Mouse (Mus musculus) hindbrain, embryonic 16.5 days (tissue): ENCODE data around the gene Trak1. TPM values are rescaled to one million over a fixed set of nuclear protein-coding genes. Genes with fewer than 3 reads are reported as not detected.

Experiments
- ATAC-seq: fragments of 200-750 bp; cut with Nextera tagmentation; 2 replicates; pipeline ENCODE4 v1.8.0; 2017; ENCODE audit warnings: moderate TSS enrichment, moderate library complexity
- H3K27ac ChIP-seq: fragments of 300-500 bp; sonication (generic); 2 replicates; pipeline ENCODE4 v1.5.1; 2014; ENCODE audit warnings: low read depth, mild to moderate bottlenecking, control low read depth, low read length, moderate library complexity
- H3K27me3 ChIP-seq: fragments of 300-500 bp; sonication (generic); replicated peaks from 2 replicates; pipeline ENCODE4 v1.6.1; 2014; ENCODE audit warnings: low read length; ENCODE audit not compliant: control insufficient read depth, insufficient read depth
- H3K36me3 ChIP-seq: fragments of 300-500 bp; sonication (generic); 2 replicates; pipeline ENCODE4 v1.6.1; 2014; ENCODE audit warnings: mild to moderate bottlenecking, low read length, moderate library complexity, mixed read lengths; ENCODE audit not compliant: control insufficient read depth, insufficient read depth
- H3K4me1 ChIP-seq: fragments of 300-500 bp; sonication (generic); 2 replicates; pipeline ENCODE4 v1.6.1; 2014; ENCODE audit warnings: low read depth, low read length; ENCODE audit not compliant: control insufficient read depth, insufficient read depth
- H3K4me2 ChIP-seq: fragments of 300-500 bp; sonication (generic); 2 replicates; pipeline ENCODE4 v1.6.1; 2014; ENCODE audit warnings: mild to moderate bottlenecking, low read length, control low read depth, moderate library complexity
- H3K4me3 ChIP-seq: fragments of 300-500 bp; sonication (generic); 2 replicates; pipeline ENCODE4 v1.5.1; 2014; ENCODE audit warnings: mild to moderate bottlenecking, low read length, control low read depth, moderate library complexity
- H3K9ac ChIP-seq: fragments of 300-500 bp; sonication (generic); 2 replicates; pipeline ENCODE4 v1.6.1; 2014; ENCODE audit warnings: low read depth, mild to moderate bottlenecking, control low read depth, low read length, moderate library complexity
- H3K9me3 ChIP-seq: fragments of 300-500 bp; sonication (generic); 2 replicates; pipeline ENCODE4 v1.6.1; 2014; ENCODE audit warnings: mild to moderate bottlenecking, low read length, moderate library complexity; ENCODE audit not compliant: control insufficient read depth
- WGBS: fragments of 180-500 bp; shearing (Covaris S2); extraction: QIAGEN DNeasy Blood & Tissue Kit; methylation state at CpG from one replicate; pipeline ENCODE4 v1.1.7; 2014; 5-methylcytosine and 5-hydroxymethylcytosine counted together
- polyA plus RNA-seq: library from polyadenylated mRNA; unstranded; fragments of >200 nt; fragmentation: Nextera tagmentation; extraction: Ambion mirVana; gene quantifications from 2 replicates; pipeline ENCODE4 v1.2.1, GENCODE M21; 2015

Gene Trak1
- polyA plus RNA-seq, 1 experiment from 2014 or later: 57.8 TPM

GRCm38 (mm10) chr9:121355431-121356141, 58.3 kb downstream of the Trak1 start:
- peak; percentile 34; the same call in 1 of the 2 replicates for ATAC-seq
- H3K27me3 ChIP-seq: no peaks in the 10 kb centered on the region
- 48% methylated on average over 9 of the region's 9 CpGs for WGBS
- no peak overlapping the region for H3K4me3 ChIP-seq
- no peak overlapping the region for H3K9ac ChIP-seq
- H3K4me1 ChIP-seq: peaks cover 43% of the 10 kb centered on the region
- no peaks in the 10 kb centered on the region for H3K9me3 ChIP-seq
- no peak overlapping the region for H3K4me2 ChIP-seq
- H3K27ac ChIP-seq: peak overlapping the region; percentile 74
- no peaks in the 10 kb centered on the region for H3K36me3 ChIP-seq

GRCm38 (mm10) chr9:121357102-121357501, 59.8 kb downstream of the Trak1 start:
- Histone ChIP-seq H3K27me3 (no peaks in the 10 kb centered on the region), H3K27ac (no peak overlapping the region), H3K9me3 (no peaks in the 10 kb centered on the region), H3K4me1 (peaks cover 37% of the 10 kb centered on the region), H3K36me3 (no peaks in the 10 kb centered on the region), H3K9ac (no peak overlapping the region), H3K4me3 (no peak overlapping the region), H3K4me2 (no peak overlapping the region)
- 77% methylated on average over 5 of the region's 5 CpGs for WGBS
- no peak for ATAC-seq

GRCm38 (mm10) chr9:121357582-121358275, 60.4 kb downstream of the Trak1 start:
- Histone ChIP-seq H3K9me3 (no peaks in the 10 kb centered on the region), H3K4me3 (no peak overlapping the region), H3K9ac (no peak overlapping the region), H3K4me1 (peaks cover 36% of the 10 kb centered on the region), H3K27ac (no peak overlapping the region), H3K4me2 (no peak overlapping the region), H3K27me3 (no peaks in the 10 kb centered on the region), H3K36me3 (no peaks in the 10 kb centered on the region)
- 93% methylated on average over 16 of the region's 16 CpGs for WGBS
- no peak for ATAC-seq

DNA sequence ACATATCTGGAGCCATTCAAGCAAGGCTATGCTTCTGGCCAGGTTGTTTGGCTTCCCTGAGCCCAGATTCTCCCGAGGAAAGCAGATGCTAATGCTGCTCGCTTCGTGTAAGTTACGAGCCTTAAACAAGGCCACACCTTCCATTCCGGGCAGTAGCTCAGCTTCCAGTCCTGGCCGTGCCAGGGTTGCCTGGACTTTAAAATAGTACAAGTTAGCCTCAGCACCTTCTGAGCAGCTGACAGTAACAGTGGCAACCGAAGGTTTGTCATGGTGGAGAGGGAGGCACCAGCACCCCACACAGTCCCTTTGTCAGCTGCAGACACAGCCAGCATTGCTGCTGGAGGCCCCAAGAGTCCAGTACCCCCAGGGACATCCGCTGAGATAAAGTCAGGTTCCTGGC, 61.1 kb downstream of the Trak1 start:
- H3K9ac ChIP-seq: no peak overlapping the region
- H3K9me3 ChIP-seq: no peaks in the 10 kb centered on the region
- no peak overlapping the region for H3K4me3 ChIP-seq
- H3K27me3 ChIP-seq: no peaks in the 10 kb centered on the region
- no peak for ATAC-seq
- no peaks in the 10 kb centered on the region for H3K36me3 ChIP-seq
- peaks cover 34% of the 10 kb centered on the region for H3K4me1 ChIP-seq
- WGBS: 52% methylated on average over 8 of the region's 8 CpGs
- H3K27ac ChIP-seq: no peak overlapping the region; the same call in 1 of the 2 replicates
- no peak overlapping the region for H3K4me2 ChIP-seq

GRCm38 (mm10) chr9:121359266-121359972, 62.1 kb downstream of the Trak1 start:
- no peaks in the 10 kb centered on the region for H3K36me3 ChIP-seq
- H3K4me3 ChIP-seq: no peak overlapping the region
- 0 out of 2 replicates have a peak overlapping the region, but pooled peaks have one; percentile 4 for H3K9ac ChIP-seq
- H3K4me1 ChIP-seq: peaks cover 34% of the 10 kb centered on the region
- 74% methylated on average over 3 of the region's 3 CpGs for WGBS
- no peak overlapping the region for H3K4me2 ChIP-seq
- no peaks in the 10 kb centered on the region for H3K27me3 ChIP-seq
- ATAC-seq: no peak
- H3K27ac ChIP-seq: peak overlapping the region; percentile 80
- H3K9me3 ChIP-seq: no peaks in the 10 kb centered on the region

GRCm38 (mm10) chr9:121360327-121360954, 63.1 kb downstream of the Trak1 start:
- Histone ChIP-seq H3K36me3 (no peaks in the 10 kb centered on the region), H3K27ac (peak overlapping the region; percentile 80), H3K9me3 (no peaks in the 10 kb centered on the region), H3K4me1 (peaks cover 32% of the 10 kb centered on the region), H3K9ac (peak overlapping the region; percentile 54), H3K4me2 (peak overlapping the region; percentile 31), H3K4me3 (no peak overlapping the region), H3K27me3 (no peaks in the 10 kb centered on the region)
- peak; percentile 90 for ATAC-seq
- WGBS: 9% methylated on average over 12 of the region's 12 CpGs

GRCm38 (mm10) chr9:121361010-121361409, 63.7 kb downstream of the Trak1 start:
- no peaks in the 10 kb centered on the region for H3K27me3 ChIP-seq
- peak overlapping the region; percentile 31; the same call in 1 of the 2 replicates for H3K4me2 ChIP-seq
- H3K4me3 ChIP-seq: no peak overlapping the region
- ATAC-seq: 0 out of 2 replicates have a peak, but pooled peaks have one; percentile 15
- H3K9me3 ChIP-seq: no peaks in the 10 kb centered on the region
- H3K27ac ChIP-seq: peak overlapping the region; percentile 80
- H3K4me1 ChIP-seq: peaks cover 32% of the 10 kb centered on the region
- H3K9ac ChIP-seq: peak overlapping the region; percentile 36; the same call in 1 of the 2 replicates
- H3K36me3 ChIP-seq: no peaks in the 10 kb centered on the region
- WGBS: 19% methylated on average over 9 of the region's 9 CpGs

DNA sequence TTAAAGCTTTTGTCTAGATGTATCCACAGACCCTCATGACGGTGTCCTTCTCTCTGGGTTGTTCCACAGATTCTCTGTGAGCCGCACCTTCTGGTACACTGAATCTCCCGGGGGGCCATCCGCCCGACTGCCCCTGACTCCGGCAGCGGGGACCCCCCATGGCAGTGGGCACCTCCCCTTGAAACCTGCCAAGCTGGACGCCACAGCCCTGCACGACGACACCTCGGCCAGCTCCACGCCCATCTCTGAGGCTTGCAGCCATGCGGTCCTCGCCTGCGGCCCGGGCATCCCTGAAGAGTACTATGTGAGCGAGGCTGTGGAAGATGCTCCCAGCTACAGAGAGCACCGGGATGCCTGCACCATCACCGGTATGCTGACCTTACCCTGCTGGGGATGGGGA, 66.6 kb downstream of the Trak1 start:
- Histone ChIP-seq H3K27ac (no peak overlapping the region), H3K4me2 (no peak overlapping the region), H3K36me3 (no peaks in the 10 kb centered on the region), H3K4me3 (no peak overlapping the region), H3K27me3 (no peaks in the 10 kb centered on the region), H3K4me1 (peaks cover 34% of the 10 kb centered on the region), H3K9ac (no peak overlapping the region), H3K9me3 (no peaks in the 10 kb centered on the region)
- ATAC-seq: no peak
- 76% methylated on average over 19 of the region's 19 CpGs for WGBS
